Mouse (Mus musculus) thymus, postnatal 4 days (tissue): ENCODE measurements around the gene Fuk.
"Not testable (repeated sequence)": the region's sequence is repeated elsewhere in the genome, so short reads cannot be mapped to it uniquely, and the experiment has no call there.

Experiments used
- DNase-seq: peaks from one replicate; pipeline ENCODE4 v3.0.0; 2021

Fuk gene

DNA sequence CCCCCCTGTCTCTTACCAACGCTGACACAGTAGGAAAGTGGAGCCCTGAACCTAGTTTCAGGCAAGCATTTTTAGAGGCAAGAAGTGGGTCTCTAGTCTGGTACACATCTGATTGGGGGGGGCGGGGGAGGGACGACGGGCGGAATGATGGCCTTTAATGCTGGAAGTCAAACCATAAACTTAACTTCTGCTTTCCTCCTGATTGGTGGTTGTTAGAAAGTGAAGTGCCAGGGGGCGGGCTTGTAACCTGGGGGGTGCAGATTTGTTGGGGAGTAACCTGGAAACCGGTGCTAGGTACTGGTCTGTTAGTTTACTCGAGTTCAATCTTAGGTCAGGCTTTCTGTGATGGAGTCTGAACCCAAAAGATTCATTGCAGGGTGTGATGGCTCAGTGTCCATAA is 16.2 kb upstream of the Fuk start:
- DNase-seq = no peak

GRCm38 (mm10) chr8:110918027-110918426 is 15.7 kb upstream of the Fuk start:
- DNase-seq = no peak

DNA sequence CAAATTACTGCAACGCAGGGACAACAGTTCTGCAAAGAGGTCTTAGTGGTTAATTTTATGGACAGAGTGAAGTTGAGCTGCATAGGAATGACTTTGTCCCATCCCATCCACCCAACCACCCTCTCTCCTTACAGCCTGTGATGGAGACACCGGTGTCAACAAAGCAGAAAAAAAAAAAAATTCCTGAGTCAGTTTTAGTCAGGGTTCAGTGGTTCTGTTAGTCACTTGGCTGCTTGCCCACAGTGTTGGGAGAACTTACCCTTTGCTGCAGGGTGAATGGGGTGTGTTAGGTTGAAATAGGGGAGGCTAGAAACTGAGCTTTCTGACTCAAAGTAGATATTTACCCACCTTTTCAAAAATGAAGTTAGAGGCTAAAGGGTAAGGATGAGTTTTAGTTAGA is 15.1 kb upstream of the Fuk start:
- no peak for DNase-seq

- DNase-seq = no peak
These were observed 9.6 kb upstream of the Fuk start for GRCm38 (mm10) chr8:110911576-110912570.

- not testable (repeated sequence) for DNase-seq
These were observed 7.6 kb upstream of the Fuk start for GRCm38 (mm10) chr8:110909850-110910249.

GRCm38 (mm10) chr8:110906682-110907081 is 4.4 kb upstream of the Fuk start:
- no peak for DNase-seq

DNA sequence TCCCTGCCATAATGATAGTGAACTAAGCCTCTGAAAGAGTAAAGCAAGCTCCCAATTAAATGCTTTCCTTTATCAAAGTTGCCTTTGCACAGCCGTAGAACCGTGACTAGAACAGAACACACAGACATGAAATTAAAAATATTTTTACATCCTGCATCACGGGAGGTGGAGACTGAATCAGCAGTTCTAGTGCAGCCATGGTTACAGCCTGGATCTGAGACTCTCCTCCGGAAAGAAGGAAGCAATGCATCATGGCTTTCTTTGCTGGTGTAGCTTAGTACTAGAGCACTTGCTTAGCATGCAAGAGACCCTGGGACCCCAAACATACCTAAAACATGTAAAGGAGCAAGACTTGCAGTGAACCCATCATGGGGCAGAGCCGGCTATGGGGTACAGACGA is 3.1 kb upstream of the Fuk start:
- DNase-seq = no peak

- DNase-seq = no peak
These were observed 284 bp upstream of the Fuk start for GRCm38 (mm10) chr8:110902579-110902965.

DNA sequence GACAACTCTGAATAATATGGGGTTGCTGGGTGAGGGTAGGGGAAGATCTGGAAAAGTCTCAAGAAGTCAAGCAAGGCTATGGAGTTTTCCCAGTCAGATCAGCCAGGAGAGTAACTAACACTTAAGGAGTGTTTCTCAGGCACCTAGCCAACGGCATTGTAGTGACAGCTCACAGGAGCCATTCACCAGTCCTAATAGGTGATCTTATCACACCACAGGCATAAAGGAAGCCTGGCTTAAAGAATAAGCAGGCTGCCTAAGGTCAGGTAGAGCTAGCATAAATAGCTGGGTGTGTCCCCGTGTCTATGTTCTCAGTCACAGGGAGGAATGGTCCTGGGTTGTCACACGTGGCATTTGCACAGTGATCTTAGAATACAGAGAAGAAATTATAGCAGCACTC is 1.2 kb downstream of the Fuk start:
- DNase-seq = no peak

GRCm38 (mm10) chr8:110897495-110897894 is 4.8 kb downstream of the Fuk start:
- DNase-seq = no peak

- no peak for DNase-seq
These were observed 6.5 kb downstream of the Fuk start for GRCm38 (mm10) chr8:110895812-110896211.

DNA sequence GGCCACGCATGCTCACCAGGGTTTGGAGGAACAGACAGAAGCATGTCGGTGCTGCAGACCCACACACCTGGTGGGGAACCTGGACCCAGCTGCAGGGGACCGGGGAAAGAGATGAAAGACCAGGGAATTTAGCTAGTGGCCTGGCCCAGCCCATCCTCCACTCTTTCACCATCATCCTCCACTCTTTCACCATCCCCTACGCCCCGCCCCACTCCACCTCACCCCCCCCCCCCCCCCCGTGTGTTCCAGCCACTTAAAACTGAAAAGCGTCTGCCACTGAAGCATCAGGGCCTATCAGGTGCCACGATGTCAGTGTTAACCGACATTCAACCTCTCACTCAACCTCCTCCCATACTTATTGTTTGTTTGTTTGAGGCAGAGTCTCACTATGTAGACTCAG is 7.0 kb downstream of the Fuk start:
- DNase-seq = no peak

DNA sequence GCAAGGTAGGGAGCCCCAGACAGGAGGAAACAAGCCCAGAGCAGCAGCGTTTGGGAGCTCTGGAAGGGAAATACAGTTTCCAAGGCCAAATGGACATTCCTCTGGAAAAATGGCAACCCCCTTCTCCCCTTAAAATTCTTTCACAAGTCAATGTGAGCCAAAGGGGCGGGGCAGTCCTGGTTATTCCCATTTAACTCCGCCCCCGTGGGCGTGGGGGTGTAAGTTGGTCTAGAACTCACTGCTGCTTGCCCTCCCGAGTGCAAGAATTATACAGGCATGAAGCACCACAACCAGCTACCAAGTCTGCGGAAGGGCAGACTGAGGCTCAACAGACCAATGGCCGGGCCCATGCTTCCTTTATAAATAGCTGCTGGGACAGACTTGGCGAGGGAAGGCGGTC is 7.4 kb downstream of the Fuk start:
- DNase-seq = no peak

DNA sequence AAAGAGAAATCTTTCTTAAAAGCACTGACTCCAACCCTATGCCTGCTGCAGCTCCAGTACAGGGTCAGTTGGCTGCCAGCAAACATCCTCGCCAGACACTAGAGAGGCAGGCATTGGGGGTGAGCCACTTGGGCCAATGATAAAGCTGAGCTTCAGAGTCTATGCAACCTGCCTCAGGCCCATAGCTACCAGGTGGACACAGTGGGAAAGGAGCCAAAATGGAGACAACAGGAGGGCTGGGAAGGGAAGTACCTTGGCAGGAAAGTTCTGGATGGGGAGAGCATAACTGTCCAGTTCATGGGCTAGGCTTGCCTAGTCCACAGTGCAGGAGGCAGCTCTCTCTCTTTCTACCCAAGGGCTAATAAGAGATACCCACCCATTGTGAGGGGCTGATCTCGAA is 9.4 kb downstream of the Fuk start:
- DNase-seq = no peak

- DNase-seq = no peak
These were observed 10.2 kb downstream of the Fuk start for GRCm38 (mm10) chr8:110892040-110892439.

GRCm38 (mm10) chr8:110889904-110890470 is 12.3 kb downstream of the Fuk start:
- no peak for DNase-seq

DNA sequence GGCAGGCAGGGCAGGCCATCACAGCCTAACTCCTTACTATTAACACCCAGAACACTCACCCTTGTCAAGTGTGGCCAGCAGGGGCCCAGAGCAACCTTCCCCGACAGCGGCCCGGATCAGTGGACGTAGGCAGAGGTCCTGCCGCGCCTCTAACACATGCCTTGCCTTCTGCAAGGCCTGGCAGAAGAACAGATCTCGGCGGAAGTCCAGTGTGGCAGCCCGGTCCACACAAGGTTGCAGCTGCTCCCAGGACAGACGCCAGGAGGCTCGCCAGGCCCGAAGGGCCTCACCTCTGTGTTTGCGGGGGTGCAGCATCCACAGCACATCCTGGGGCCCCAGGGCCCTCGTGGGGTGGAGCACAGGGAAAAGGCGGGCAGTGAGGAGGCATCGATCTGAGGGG is 13.4 kb downstream of the Fuk start:
- no peak for DNase-seq

GRCm38 (mm10) chr8:110888441-110888840 is 13.8 kb downstream of the Fuk start:
- DNase-seq = no peak

DNA sequence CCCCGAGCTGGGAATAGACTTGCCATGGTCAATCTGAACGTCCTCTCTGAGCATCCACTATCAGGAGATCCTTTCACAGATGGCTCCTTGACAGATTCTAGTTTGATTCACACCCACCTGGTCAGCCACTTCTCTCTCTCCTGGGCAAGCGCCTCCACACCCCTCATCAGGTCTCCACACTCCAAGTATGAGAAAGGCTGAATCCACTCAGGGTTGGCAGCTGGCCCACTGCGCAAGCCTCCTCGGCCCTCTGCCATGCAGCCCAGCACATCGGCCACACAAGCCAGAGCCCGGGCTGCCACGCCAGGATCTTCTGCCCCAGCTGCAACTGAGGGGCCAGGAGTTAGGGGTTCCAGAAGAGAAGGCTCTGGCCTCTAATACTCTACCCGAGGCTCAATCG is 14.7 kb downstream of the Fuk start:
- no peak for DNase-seq

GRCm38 (mm10) chr8:110886634-110887033 is 15.7 kb downstream of the Fuk start:
- DNase-seq = no peak

DNA sequence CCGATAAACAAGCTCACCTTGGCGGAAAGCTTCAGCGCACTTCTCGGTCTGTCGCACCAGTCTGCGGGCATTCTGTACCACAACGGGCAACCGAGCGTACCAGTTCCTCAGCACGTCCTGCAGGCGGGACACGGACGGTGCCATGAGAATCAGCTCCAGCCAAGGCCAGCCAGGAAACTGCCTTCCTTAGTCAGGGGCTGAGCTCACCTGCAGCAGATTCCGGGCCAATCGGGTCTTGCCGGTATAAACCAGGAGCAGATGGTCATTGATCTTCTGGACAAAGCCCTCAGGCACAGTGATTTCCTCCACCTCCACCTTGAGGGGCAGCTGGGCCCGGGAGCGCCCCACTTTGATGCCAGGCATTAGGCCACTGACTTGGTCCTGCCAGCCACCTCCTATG is 18.5 kb downstream of the Fuk start:
- DNase-seq = no peak

- no peak for DNase-seq
These were observed 20.5 kb downstream of the Fuk start for GRCm38 (mm10) chr8:110881741-110882310.

DNA sequence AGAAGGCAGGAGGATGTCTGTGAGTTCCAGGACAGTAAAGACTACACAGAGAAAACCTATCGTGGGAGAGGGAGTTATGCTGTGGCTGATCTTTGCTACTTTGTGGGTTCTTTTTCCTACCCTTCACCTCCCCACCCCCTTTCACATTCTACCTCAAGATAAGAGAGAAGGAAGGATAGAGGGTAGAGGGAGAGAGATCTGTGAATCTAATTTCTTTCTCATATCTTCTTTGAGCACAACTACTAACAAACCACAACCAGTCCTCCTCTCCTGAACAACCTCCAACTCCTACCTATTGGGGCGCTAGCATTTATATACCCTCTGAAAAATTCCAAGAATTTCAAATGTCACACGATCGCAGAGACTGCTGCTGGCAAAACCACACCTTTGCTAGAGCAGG is 24.4 kb downstream of the Fuk start:
- DNase-seq = no peak

- no peak for DNase-seq
These were observed 31.8 kb downstream of the Fuk start for GRCm38 (mm10) chr8:110870501-110870900.
